Mouse (Mus musculus) neutrophil, adult 5-6 weeks (primary cell): ENCODE data around the gene Gsta3. TPM values are rescaled to one million over a fixed set of nuclear protein-coding genes. Genes with fewer than 3 reads are reported as not detected.
"Not testable (repeated sequence)": the region's sequence is repeated elsewhere in the genome, so short reads cannot be mapped to it uniquely, and the experiment has no call there.

Experiments used
- ATAC-seq: fragments of 151-379, 151-347 bp; 2 replicates; pipeline ENCODE4 v1.8.0; 2017; ENCODE audit warnings: mild to moderate bottlenecking, moderate TSS enrichment; ENCODE audit not compliant: insufficient number of reproducible peaks, poor library complexity, low FRiP score, severe bottlenecking; ENCODE audit errors: extremely low read depth
- total RNA-seq: library from RNA; stranded (forward); fragments of 200-1000 nt; gene quantifications from 2 replicates; pipeline ENCODE4 v1.2.3, GENCODE M21; 2017

Gene Gsta3
- not detected in 2 replicates for total RNA-seq

- no peak for ATAC-seq
Measured at GRCm38 (mm10) chr1:21239911-21240898, at the start of gene Gsta3. Gene Gsta3 (plus strand): TSS chr1:21240589.

GRCm38 (mm10) chr1:21206241-21206640 lies 34.1 kb upstream of the Gsta3 start:
- no peak for ATAC-seq

GRCm38 (mm10) chr1:21213537-21213936 lies 26.9 kb upstream of the Gsta3 start:
- peak; percentile 21; the same call in 1 of the 2 replicates for ATAC-seq

- not testable (repeated sequence) for ATAC-seq
Measured at GRCm38 (mm10) chr1:21213991-21214692, 26.2 kb upstream of the Gsta3 start.

- peak; percentile 87 for ATAC-seq
Measured at GRCm38 (mm10) chr1:21218489-21218919, 21.9 kb upstream of the Gsta3 start, which contains the start of gene Tmem14a. Gene Tmem14a (plus strand): TSS chr1:21218575.

- ATAC-seq = no peak
Measured at GRCm38 (mm10) chr1:21227756-21228395, 12.5 kb upstream of the Gsta3 start.

GRCm38 (mm10) chr1:21228740-21229722 lies 11.4 kb upstream of the Gsta3 start:
- ATAC-seq = not testable (repeated sequence)

GRCm38 (mm10) chr1:21230376-21230775 lies 10.0 kb upstream of the Gsta3 start:
- ATAC-seq = 0 out of 2 replicates have a peak, but pooled peaks have one; percentile 9

GRCm38 (mm10) chr1:21231744-21232464 lies 8.5 kb upstream of the Gsta3 start:
- ATAC-seq = no peak

- no peak for ATAC-seq
Measured at GRCm38 (mm10) chr1:21232516-21232915, 7.9 kb upstream of the Gsta3 start.

GRCm38 (mm10) chr1:21235359-21235758 lies 5.0 kb upstream of the Gsta3 start:
- ATAC-seq = no peak

- no peak for ATAC-seq
Measured at GRCm38 (mm10) chr1:21241096-21241495, 707 bp downstream of the Gsta3 start.

- ATAC-seq = no peak
Measured at GRCm38 (mm10) chr1:21244290-21244960, 4.0 kb downstream of the Gsta3 start.

- no peak for ATAC-seq
Measured at GRCm38 (mm10) chr1:21246136-21246535, 5.7 kb downstream of the Gsta3 start.

- no peak for ATAC-seq
Measured at GRCm38 (mm10) chr1:21247896-21248295, 7.5 kb downstream of the Gsta3 start.

- ATAC-seq = no peak
Measured at GRCm38 (mm10) chr1:21248560-21249390, 8.4 kb downstream of the Gsta3 start.
